Mouse (Mus musculus) layer of hippocampus, adult 8-10 months (tissue): ENCODE data around the gene Lrrc2. TPM values are rescaled to one million over a fixed set of nuclear protein-coding genes. Genes with fewer than 3 reads are reported as not detected.

Experiments used
- DNase-seq, 2 experiments: peaks; one replicate each; pipeline ENCODE4 v3.0.0; 2022; ENCODE audit warnings: low spot score in 2 of 2
- total RNA-seq, 4 experiments: library from RNA; stranded (reverse); gene quantifications; 2 replicates each; pipeline ENCODE4 v1.2.4; 2022

The Lrrc2 gene
- total RNA-seq = 1 to 10 TPM; 1.3 to 2.0 (median 1.8) TPM

DNA sequence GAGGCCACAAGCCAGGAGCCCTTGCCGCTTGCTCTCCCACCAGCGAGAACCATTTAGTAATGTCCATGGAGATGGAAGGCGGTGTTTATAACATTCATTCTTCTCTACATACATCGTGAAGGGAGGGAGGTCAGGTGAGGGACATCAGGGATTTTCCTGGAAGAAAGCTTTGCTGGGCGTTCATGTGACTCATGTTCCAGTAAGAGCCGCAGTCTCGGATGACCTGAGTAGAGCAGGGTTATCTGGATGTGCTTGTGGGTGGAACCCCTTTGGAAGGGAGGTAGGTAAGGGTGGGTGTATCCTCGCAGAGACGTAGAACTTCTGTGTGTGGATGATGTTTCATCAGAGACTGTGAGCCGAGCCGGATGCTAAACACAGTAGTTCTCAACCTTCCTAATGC, at the start of gene Lrrc2:
TSS of gene Lrrc2 (plus strand) at position 149 of the 400 bp plus-strand sequence.
- no peak for DNase-seq

DNA sequence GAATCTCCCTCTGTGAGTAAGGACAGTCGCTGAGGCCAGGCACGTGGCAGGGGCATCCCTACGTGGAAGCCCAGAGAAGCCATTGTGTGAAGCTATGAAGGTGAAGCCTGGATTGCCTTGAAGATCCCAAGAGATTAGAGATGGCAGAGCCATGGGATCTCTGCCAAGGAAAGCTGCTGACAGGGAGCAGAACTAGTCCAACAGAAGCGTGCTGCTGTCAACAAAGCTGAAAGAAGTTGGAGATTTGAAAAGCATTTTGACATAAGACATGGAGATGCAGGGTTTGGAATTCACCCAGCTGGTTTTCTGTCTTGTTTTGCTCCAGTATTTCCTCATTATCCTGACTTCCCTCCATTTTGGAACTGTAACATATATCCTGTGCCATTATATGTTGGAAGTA, 49.1 kb upstream of the Lrrc2 start:
- no peak for DNase-seq

DNA sequence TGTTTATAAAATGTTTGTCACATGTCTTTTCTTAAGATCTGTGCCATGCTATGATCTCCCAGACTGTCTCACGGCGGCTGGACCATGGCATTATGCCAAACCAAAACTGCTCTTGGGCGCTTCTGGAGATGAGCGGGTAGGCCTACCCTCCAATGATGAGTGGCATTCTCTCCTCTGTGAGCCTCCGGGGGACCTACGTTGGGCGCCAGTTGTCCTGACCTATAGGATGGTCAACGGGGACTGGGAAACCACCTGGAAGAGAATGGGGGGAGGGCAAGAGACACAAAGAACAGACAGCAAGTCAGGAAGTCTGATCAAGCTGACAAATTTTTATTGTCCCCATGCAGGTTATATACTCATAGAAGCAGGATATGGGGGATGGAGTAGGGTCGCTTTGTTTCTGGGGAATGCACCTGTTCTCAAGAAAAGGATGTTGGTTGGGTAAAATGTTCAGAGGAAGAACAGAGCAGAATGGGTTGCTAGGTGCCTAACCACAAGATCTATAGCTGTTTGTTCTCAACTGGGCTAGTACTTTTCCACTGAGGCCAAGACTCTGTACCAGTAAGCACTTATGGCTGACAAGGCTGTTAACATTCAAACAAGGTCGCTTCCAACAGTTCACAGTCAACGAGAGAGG, 44.0 kb upstream of the Lrrc2 start:
- no peak for DNase-seq

DNA sequence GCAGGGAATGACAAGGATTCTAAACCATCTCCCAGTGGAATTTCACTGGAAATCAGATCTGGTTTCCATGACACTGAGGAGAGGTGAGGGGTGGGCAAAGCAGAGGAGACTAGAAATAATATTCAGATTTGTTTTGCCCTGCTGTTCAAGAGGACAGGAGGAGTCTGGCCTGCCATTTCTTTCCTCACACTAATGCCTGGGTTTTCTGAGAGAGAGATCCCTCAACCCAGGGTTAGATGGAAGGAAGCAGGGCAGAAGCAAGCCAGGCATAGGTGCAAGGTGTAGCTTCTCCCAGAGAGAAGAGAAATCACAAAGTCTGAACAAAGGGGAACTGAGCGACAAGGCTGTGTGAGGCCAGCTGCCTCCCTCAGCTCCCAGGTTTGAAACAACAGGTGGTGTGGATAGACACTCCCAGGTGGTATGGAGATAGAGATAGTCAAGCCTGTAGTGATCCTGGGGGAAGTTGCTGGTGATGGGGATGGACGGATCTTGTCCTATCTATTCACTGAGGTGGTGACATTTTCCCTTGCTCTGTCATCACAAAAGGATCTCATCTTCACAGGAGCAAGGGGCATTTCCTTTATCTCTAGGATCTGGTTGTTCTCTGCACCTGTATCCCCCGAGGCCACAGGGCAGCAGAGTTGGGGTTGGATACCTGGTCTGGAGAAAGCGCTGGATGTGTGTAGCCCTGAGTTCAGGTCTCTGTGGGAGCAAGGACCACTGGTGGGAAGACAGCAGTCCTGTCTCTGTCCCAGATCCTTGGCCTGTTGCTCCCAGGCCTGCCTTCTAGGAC, 43.3 kb upstream of the Lrrc2 start:
- DNase-seq = no peak

DNA sequence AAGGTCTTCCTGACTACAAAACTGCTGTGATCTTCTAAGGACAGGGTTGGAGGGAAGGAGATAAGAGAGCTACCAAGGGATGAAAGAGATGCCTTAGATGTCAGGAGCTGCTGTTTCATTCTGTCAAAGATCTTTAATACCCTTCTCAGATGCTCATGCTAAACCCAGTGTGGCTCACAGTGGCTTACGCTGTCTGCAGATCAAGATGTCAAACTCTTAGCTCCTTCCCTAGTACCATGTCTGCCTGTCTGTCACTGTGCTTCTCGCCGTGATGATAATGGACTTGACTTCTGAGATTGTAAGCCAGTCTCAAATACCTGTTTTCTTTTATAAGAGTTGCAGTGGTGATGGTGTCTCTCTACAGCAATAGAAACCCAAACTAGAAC, 42.7 kb upstream of the Lrrc2 start:
- DNase-seq = no peak

DNA sequence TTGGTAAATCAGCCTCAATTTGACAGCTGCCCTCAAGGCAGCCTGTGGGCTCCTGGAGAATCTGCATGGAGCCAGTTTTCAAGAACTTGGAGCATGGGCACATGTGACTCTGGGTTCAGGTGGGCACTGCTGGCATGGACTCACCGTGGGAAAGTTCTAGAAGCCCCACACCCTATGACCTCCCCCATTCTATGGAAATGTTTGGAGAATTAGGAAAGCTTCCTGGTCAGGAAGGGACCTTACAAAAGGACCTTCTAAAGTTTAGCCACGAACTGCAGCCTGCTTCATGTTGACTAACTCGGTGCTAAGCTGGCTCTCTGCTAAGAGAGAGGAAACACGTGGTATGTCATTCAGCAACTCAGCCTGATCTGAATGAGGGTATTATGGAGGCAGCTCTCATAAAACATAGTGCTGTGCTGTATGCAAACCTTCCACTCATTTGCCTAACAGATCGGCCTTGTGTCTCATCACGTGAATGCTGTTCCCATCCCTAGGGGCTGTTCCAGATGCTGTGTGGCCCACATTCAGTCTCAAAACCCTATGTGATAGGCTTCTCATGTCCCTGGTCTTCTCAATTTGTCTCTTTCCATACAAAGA, 41.9 kb upstream of the Lrrc2 start:
- no peak for DNase-seq

DNA sequence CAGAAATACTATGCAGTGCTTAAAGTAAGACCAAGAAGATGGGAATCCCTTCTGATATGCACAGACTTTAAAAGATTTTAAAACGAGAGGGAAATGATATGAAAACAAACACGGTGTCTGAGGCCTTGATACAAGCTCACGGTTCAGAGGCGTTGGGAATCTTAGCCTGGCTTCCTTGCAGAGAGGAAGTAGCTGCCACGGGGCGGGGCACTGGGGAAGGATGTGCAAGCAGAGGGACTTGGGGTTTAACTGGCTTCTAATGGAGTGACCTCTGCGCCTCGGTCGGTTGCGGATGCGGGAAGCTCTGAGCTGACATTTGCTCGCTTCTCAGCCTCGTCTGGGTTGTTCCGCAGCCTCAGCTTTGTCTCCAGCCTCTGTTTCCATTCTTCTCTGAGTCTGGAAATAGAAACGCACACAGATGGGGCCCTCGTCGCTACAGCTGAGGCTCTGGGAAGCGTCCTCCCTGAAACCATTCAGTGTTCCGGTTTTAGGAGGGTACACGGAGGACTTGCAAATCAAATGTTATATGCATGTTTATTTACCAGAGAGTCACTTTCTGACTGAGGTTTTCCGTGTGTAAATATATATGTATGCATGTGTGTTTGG, 36.6 kb upstream of the Lrrc2 start:
- no peak for DNase-seq

DNA sequence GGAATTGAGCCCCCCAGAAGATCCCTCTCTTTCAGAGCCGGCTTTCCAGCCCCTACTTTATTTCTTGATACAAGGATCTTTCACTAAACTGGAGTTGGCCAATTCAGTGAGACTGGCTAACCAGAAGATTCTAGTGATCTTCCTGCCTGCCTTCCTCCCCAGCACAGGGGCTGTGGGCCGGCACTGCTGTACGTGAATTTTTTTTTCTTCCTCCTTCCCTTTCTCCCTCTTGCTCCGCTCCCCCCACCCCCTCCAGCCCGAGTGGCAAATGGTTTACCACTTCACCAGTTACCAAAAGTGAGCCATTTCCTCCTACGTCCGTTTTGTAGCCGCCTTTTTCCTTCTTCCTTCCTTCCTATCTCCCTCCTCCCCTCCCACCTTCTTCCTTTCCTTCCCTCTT, 35.9 kb upstream of the Lrrc2 start:
- no peak for DNase-seq

DNA sequence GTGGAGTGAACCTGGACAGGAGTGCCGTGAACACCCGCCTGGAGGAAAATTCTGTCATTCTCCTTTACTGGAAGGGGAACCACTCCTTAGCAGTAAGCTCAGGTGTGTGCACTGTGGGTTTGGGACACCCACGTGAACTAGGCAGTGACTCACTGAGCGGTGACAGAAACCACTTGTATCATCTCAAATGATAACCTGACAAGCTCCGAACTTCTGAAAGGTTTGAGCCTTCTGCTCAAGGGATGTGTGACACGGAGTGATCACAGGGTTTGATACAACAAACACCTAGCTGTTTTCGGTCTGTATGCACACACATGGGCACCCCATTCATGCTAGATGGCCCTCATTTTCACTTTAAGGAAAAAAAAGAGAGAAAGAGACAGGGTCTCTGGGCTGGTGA, 34.6 kb upstream of the Lrrc2 start, which contains the start of gene Fam240a:
TSS of gene Fam240a (minus strand) at position 76 of the 400 bp plus-strand sequence.
- DNase-seq = no peak

DNA sequence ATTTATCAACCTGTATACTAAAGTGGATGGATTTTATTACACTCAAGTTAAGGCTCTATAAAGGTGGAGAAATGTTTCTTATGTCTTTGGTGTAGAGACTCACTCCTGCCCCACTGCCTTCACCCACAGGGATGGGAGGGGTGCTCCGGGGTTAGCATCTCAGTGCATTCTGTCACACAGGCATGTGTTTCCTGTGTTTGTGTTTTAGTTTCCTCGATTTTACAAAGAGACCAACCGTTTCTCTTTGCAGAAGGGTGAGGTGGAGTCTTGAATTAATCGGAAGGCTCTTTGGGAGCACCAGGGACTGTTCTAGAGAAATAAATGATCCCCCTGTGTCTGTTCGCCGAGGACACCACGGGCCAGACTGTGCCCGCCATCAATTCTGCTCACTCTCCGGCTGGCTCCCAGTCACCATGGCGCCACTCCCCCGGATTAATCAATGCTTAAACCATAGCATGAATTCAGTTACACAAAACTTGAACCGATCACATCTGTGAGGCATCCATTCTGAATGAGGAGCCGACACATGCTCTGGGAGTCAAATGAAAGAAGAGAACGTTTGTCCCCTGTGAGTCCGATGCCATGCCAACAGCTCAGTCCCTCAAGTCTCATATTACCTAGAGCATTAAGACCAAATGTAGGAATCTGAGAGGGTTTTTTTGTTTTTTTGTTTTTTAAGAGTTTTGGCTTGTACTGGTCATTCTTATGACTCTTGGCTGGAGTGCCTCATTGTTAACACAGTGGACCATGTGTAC, 30.5 kb upstream of the Lrrc2 start:
- DNase-seq = no peak

DNA sequence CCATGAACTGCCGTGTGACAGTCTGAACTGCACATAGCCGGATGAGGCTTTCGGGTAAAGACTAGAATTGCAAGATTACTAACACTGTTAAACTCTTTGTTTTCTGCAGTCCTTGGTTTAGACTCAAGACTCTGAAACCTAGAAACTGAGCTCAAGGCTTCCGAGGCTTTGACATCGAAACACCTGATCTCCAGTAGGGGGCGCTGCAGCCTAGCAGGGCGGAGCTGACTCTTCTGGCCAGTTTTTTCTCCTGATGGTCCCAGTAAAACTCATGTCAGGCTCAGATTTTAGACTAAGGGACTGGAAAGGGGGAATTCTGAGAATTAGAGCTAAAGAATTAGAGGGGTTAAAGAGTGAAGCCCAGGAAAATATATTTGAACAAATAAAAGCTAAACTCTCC, 28.6 kb upstream of the Lrrc2 start:
- peak in 1 of 2 experiments; percentile 70 for DNase-seq

DNA sequence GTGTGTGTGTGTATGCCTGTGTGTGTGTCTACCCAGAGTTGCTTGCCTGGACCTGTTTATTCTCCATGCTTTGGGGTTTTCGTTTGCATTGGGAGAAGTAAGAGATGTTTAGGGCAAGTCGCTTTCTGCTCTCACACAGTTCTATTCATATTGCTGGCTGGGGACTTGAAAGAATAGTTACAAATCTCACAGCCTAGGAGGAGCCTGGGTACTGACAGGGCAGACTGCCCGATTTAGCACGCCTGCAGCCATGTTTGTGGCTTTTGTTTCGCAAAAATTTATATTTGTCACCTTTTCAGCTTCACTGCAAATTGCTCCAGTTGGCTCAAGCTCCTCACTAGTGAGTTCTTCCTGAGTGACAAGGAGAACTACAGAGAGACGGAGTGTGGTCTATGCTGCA, 19.8 kb upstream of the Lrrc2 start:
- no peak for DNase-seq

DNA sequence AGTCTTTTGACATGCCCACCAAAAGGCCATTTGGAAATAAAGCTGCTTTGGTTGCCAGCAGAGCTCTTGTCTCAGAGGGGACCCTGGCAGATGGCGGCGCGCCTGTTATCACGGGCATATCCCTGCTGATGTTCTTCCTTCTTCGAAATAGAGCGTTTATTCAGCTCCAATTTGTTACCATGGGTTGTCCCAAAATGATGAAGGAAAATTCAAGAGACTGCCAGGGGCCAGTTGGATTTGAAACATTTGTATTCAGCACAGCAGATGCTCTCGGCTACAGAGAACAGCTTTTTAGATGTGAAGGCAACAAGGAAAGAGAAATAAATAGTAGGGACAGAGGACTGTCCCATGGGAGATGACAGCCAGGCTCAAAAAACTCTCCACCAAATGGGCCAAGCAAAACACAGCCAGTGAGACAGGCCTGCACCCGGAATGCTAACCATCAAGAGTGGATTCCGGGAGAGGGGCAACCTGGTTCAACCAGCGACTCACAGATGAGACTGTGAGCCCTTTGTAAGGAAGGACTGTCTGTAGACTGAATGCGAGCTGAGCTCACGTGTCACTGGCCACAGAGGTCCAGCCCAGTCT, 17.4 kb upstream of the Lrrc2 start:
- peak; percentile 70 to 71 for DNase-seq

DNA sequence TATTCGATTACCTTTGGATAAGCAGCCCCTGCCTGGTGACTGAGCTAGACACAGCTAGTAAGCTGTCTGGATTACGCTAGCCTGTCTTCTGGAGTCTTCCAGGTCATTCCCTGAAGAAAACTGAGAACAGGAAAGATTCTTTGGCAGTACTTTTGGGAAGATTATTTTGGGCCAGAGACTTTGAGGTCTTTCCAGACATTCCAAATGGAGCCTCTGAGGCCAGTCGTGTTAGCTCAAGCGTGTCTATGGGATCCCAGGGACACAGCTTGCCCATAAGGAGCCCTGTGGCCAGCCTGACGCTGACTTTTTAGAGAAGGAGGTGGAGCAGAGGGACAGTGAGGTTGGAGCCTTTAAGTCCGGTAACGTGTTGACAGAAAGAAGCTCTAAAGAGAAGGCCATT, 15.4 kb upstream of the Lrrc2 start:
- DNase-seq = no peak

DNA sequence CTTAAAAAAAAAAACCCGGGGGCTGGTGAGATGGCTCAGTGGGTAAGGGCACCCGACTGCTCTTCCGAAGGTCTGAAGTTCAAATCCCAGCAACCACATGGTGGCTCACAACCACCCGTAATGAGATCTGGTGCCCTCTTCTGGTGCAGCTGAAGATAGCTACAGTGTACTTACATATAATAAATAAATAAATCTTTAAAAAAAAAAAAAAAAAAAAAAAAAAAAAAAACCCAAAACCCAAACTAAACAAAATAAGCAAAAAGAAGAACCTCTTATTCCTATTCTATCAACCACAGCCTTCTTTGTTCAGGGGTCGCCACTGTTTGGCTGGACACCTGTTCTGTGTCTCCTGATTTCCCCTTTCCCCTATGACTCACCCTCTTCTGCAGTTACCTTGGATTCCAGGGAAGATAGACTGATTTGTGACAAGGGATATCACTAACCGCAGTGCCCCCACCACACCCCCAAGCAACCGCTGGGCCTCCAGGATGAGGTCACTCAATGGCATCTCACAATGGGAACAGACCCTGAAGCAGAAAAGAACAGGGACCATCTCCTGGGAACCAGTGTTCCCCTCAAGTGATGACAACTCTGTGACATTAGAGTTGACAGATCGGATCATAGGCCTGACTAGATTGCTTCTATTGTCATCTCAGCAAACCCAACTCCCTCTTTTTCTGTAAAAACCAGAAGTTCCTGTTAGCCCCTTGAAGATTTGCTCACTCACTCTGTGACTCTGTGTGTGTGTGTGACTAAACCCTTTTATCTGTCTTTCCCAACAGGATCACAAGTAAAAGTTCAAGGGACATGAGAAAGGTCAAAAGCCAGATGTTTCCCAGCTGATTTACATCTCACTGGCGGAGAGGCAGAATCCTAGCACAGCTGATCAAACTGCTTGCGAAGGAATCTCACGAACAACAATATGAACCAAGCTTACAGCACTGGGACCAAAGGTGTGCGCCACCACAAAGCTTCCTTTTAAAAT, 13.5 kb upstream of the Lrrc2 start:
- no peak for DNase-seq

DNA sequence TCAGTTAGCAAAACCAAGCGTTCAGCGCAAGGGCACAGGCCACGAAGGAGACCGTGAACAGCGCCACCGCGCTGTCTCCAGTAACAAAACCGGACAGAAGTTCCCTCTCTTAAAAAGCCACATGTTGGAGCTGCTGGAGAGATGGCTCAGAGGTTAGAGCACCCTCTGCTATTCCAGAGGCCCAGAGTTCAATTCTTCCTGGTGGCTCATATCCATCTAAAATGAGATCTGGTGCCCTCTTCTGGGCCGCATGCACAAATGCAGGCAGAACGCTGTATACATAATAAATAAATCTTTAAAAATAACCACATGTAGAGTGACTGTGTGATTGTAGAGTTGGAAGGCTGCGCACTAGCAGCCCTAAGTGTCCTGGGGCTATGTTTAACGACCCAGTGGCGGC, 7.1 kb upstream of the Lrrc2 start:
- no peak for DNase-seq

DNA sequence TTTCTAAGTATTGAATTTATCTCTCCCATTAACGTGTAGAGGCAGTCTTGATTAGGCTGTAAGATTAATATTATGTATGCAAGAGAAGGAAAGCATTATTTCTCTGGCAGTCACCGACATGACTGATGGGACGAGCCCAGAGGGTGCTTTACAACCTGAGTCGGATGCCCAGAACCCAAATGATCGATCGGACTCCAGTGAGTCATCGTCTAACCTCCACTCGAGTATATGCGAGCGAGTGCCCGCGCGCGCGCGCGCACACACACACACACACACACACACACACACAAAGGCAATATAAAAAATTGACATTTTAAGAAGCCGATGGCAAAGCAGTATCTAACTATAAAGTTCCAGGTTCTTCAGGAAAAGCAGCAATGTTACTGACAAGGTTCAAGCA, 6.0 kb upstream of the Lrrc2 start:
- DNase-seq = no peak

DNA sequence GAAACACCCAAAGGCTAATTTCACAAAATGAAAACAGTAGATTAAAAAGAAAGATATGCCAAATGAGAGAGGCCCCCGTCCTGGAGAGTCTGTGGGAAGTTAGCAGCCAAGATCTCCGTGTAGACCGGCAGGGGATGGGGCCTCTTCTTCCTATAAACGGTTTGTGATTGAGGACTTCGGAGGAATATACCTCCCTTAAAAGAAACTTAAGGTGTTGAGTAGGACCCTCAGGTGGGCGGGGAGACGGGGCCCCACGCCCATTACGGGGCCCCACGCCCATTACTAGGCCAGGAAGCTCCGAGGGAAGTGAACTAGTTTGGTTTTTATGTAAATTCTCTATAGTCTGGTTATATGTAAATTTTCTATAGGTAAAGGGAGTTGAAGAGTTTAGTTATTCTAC, 5.4 kb upstream of the Lrrc2 start, which contains the start of gene Tdgf1:
TSS of gene Tdgf1 (minus strand) at position 233 of the 400 bp plus-strand sequence.
- no peak for DNase-seq

DNA sequence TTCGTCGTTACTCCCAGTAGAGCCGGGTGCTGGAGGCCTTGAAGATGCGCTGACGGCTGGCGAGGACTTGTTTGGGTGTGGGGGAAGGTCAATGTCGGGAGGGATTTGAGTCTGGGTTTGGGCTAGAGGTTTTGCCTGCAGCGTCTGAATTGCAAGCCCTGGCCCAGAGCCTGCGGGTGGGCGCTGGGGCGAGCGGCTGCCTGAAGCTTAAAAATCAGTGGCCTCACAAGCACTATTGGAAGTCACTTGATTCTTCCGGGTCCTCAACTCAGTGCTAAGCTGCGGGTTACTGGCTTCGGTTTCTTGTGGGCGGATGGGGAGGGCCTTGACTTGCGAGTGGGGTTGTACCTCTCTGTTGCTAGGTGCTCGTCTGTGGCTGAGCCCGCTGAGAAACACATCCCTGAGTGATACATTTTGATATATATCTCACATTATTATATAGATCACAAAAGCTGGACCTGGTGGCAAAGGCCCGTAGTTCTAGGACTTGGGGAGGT, 4.7 kb upstream of the Lrrc2 start:
- no peak for DNase-seq

DNA sequence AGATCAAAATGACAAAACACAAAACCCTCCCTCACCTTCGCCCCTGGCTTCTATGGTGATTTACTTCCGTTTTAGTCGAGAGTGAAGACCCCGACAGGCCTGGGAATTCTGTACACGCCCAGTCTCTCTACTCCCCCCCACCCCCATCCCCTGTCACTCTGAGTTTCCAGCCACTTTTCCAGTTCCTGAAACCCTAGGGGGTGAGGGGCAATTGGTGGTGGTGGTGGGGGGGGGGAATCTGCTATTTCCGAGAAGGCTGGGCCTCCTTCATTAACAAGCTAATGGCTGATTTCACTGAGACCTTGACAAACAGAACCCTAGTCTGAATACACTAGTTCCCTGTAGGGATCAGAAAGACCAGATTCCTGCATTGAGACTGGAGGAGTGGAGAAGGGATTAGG, 4.1 kb upstream of the Lrrc2 start:
- no peak for DNase-seq
